Mouse (Mus musculus): ENCODE results near the gene Denr.

Denr gene

DNA sequence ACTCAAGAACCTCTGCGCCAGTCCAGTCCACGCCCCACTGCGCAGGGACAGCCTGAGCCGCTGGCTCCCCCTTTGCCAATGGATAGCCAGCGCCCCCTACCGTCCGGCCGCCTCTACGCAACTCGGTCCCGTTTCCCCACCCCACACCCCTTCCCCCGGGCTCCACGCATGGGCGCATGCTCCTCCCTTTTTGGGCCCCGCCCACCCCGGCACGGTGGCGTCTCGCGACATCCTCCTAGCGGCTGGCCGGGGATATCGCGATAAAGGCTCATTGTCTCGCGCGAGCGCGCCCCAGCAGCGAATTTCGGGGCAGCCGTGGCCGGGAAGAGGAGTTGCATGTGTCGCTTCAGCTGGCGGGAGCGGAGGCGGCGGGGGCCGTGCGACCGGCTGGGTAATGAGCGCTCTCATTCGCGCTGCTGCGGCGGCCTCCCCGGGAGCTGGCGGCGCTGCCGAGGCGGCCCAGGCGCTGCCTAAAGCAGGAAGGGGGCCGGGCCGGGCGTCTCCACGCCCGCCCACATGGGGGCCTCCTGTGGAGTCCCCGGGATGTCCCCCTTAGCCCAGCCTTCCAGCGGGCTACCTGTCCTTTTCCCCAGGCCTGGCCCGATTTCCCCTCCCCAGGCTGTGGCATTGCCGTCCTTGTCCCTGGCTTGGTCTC lies at the start of gene Denr:
TSS of gene Denr (plus strand) at position 200 of the 655 bp plus-strand sequence.
- DNase-seq, result peak; percentile 98 to 100

- DNase-seq, result no peak
These were observed 48.2 kb upstream of the Denr start for GRCm38 (mm10) chr5:123858798-123859197.

DNA sequence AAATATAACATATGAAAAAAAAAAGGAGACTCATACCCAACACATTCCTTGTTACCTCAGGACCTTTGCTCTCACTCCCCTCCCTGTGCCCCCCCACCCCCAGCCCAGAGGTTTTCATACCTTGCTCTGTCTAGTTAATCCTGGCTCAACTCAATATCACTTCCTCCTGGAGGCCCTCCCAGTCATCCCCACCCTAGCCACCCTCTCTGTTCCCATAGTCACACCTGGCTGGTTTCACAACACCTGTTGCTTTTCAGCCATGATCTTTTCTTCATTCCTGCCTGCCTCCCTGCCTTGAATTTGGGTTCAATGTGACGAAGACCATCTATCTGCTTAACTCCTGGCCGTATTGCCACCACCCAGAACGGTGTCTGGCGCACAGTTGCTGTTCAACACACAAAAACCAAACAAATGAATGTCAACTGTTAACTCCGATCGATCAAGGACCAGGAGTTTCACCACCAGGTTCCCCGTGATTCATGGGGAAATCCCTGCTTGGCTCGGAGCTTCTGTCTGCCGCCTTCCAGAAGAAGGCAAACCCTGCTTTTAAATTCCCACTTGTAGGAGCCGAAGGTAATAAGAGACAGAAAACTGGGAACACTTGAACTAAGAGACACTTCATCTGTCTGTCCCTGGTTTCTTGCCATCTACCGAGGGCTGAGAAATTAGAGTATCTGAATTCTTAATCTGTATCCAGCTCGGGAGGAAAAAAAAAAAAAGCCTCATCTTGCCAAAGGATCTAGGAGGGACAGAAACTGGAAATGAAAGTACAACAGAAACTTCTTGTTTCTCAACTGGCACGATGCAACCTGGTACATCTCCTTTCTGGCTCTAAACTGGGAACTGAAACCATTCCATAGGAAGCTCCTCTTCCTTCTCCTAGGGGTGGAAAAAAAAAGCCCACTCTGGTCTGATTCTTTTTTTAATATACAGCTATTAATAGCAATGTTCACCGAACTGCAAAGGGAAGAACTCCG lies 44.3 kb upstream of the Denr start:
- peak in 1 of 2 experiments; percentile 13 for DNase-seq

- no peak for DNase-seq
These were observed 43.0 kb upstream of the Denr start for GRCm38 (mm10) chr5:123863934-123864333.

- no peak for DNase-seq
These were observed 41.6 kb upstream of the Denr start, which contains the start of gene Hcar2 for GRCm38 (mm10) chr5:123865365-123865764. Gene Hcar2 (minus strand): TSS chr5:123865499.

DNA sequence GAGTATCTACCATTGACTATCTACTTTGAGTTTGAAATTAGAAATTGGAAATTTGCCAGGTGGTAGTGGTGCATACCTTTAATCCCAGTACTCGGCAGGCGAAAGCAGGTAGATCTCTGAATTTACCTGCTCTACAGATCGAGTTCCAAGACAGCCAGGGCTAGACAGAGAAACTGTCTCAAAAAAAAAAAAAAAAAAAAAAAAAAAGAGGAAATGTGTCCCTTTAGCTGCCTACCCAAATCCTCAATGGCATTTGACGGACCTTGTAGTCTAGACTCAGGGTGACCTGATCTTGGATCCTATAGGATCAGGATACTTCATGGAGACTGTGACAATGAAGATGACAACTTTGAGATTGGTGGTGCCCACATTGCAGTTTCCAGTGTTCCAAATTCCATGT lies 40.5 kb upstream of the Denr start:
- DNase-seq, result no peak

GRCm38 (mm10) chr5:123869615-123870014 lies 37.4 kb upstream of the Denr start:
- DNase-seq, result no peak

DNA sequence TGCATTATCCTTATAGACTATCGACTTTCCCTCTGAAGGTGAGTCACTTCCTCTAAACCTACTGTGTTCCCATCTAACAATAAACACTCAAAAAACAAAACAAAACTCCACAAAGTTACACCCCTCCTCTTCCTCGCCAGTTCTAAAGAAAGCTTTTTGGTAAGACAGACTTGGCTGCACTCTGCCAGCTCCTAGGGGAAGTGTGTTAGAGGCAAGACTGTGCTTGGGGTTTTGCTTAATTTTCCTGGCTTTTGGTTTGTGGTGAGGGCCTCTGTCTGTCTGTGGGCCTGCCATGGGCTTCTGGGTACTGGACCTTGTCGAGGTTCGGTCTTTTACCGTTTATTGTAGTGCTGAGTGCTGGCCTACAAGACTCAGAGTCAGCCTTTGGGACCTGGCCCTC lies 32.8 kb upstream of the Denr start:
- DNase-seq, result no peak

GRCm38 (mm10) chr5:123878056-123878455 lies 28.9 kb upstream of the Denr start:
- DNase-seq, result peak in 1 of 2 experiments; percentile 18

GRCm38 (mm10) chr5:123879928-123880327 lies 27.0 kb upstream of the Denr start, which contains the start of gene Hcar1:
Gene Hcar1 (minus strand): TSS chr5:123880020.
- DNase-seq, result peak; percentile 16 to 40

DNA sequence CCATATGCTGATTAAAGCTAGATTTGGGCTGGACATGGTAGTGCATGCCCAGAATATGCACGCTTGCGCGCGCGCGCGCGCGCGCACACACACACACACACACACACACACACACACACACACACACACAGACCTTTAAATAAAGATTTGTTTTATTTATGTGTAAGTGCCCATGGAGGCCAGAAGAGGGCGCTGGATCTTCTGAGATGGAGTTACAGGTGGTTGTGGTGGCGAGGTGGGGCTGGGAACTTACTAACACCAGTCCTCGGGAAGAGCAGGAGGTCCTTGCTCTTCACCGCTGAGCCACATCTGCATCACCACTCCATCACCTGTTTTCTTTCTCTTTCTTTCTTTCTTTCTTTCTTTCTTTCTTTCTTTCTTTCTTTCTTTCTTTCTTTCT lies 26.2 kb upstream of the Denr start:
- no peak for DNase-seq

DNA sequence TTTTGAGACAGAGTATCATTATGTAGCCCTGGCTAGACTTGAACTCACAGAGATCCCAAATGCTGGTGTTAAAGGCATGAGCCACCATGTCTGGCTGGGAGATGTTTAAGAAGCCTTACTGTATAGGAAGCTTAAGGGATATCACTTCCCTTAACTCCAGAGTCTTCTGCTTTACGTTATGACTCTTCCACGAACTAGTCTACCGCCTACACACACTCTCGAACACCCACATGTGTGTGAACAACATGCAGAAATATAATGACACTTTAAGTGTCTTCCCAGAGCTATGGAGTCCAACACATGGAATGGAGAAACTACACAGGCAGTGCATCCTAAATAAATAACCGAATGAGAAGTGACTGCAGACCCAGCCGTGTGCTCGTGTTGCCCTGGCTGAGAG lies 23.1 kb upstream of the Denr start:
- no peak for DNase-seq

DNA sequence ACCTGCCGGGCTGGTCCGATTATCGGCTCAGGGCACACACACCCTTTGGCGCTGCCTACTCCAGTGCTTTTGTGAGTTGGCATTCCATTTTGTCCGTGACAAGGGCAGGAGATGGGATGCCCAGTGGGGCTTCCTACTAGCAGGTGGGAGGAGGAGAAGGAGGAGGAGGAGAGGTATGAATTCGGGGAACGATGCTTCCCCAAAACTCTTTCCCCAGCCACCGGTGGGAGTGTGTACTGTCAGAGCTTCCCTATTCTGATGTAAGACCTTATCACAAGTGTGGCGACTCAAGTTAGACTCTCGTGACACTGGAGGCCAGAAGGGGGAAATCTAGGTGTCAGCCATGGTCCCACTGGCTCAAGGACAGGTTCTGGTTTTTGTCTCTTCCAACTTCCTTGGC lies 22.6 kb upstream of the Denr start:
- DNase-seq, result no peak

DNA sequence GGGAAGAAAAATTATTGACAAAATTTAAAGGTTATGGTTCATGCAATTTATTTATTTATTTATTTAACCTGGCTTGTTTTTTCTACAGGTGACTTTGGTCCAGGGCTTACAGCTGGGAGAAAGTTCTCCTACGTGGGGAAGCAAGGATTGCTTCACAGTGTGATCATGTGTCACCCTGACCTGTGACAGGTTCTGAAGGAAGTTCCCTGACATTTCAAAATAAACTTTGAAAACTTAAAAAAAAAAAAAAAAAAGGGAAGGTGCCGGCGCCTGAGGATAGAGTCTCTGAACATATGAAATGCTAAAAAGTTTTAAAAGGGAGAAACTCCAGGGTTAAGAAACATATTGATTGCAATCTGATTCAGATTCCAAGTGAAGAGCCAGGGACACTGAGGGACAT lies 20.6 kb upstream of the Denr start:
- DNase-seq, result no peak

DNA sequence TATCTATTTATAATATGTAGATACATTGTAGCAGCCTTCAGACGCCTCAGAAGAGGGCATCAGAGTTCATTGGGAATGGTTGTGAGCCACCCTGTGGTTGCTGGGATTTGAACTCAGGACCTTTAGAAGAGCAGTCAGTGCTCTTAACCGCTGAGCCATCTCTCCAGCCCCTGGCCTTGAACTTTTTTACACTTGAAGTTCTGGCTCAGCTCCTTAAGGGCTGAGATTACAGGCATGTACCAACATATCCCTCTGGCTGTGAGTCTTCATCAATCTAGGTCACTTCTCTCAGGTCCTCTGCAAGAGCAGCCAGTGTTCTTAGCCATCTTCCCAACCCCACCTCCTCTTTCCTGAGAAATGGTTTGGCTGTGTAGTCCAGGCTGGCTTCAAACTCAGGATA lies 16.7 kb upstream of the Denr start:
- no peak for DNase-seq

- no peak for DNase-seq
These were observed 16.0 kb upstream of the Denr start for GRCm38 (mm10) chr5:123890987-123891386.

DNA sequence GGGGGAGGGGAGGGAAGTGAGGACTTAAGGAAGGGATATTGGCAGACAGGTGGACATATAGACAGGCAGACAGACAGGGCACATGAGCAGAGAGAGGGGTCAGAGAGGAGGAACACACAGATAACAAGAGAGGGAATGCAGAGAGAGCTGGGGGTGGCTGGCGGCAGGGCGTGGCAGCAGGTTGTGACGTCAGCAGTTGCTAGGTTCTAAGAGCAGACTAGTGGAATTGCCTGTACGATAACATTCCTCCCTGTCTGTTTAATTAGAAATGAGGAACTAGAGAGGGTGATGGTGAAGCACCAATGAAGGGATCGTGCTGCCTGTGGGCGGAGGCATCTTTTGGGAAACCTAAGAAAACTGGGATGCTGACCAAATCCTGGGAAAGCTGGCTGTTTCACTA lies 15.3 kb upstream of the Denr start:
- DNase-seq, result peak in 1 of 2 experiments; percentile 52

DNA sequence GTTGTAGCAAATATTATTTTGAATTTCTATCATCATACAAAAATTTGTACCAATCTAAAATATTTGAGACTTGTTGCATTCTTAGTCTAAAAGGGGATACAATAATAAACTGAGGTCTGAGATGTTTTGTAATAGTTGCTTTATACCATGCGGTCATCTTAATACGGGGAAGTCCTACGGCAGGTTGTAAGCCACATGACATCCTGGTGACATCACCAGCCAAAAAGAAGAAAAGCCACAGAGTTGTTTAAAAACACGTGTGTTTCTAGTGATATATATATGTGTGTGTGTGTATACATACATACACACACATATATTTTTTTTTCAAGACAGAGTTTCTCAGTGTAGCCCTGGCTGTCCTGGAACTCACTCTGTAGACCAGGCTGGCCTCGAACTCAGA lies 13.5 kb upstream of the Denr start:
- no peak for DNase-seq

DNA sequence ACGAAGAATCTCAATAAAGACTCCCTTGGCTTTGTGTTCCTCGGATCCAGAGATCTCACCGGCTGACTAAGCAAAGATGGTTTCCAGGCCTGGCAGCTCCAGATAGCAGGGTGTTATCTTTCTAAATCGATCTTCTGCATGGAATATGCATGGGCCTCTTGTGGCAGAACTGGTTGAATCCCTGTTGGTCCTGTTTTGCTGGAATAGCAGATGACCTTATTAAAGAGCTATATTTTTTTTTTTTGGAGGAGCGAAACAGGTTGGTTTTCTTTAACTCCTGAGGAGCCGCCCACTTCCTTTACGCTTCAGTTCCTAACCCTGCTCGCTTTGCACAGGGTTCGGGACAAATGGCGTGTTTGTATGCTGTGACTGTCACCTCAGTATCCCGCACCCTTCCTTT lies 10.6 kb upstream of the Denr start:
- no peak for DNase-seq

DNA sequence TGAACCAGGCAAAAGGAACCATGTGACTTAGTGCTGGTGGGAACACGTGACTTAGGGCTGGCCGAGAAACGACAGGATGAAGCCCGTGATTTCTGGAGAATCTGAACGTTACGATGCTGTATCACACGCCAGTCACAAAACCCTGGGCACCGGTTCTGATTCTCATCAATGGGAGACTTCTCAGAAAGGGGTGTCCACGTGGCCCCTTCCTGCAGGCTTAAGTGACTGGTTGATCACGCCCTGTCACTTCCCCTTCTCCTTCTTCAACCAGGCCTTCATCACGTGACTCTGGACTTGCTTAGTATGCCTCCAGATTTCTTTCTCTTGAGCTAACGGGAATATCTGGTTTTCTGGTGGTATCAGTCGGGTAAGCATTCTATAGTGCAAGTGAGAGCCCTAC lies 9.6 kb upstream of the Denr start:
- DNase-seq, result no peak

GRCm38 (mm10) chr5:123904059-123904672 lies 2.8 kb upstream of the Denr start:
- peak in 1 of 2 experiments; percentile 13 for DNase-seq

GRCm38 (mm10) chr5:123906146-123906975 lies 614 bp upstream of the Denr start:
- no peak for DNase-seq

DNA sequence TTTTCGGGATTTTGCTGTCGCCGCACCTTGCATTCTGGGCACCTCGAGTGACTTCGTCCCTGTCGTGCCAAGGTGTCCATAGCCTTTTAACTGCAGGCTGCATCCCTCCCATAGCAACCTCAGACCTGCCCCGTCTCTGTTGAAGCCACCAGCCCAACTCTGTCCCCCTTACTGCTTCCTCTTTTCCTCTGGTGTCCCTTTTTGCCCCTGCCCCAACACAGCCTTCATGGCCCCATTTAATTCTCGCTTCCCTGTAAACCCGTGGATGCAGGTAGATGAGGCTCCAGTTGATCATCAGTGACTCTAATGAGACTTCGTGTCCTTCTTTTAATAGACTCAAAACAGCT lies 629 bp downstream of the Denr start:
- no peak for DNase-seq
